ENCODE assay signal across 15 mouse cellular contexts in genomic region chr6:137592582-137592981, GRCm38 (mm10).
"Had no signal": no experiment of that assay in that cellular context is flagged by ENCODE, and none has a peak within 500 bp of the region (broad histone marks: within the 10 kb centered on the region; RNA-seq: fewer than 3 reads in every experiment).

No protein-coding gene starts in this region.

- ATAC-seq: liver, postnatal 0 days had no signal

- H3K27me3 ChIP-seq: liver, embryonic 13.5 days; liver, embryonic 15.5 days; megakaryocyte, embryonic 14.5 days; midbrain, embryonic 12.5 days; stomach, embryonic 15.5 days had no signal

- H3K36me3 ChIP-seq: liver, embryonic 13.5 days; liver, embryonic 15.5 days; midbrain, embryonic 12.5 days; stomach, embryonic 15.5 days had no signal

- H3K4me1 ChIP-seq: liver, embryonic 15.5 days; megakaryocyte, embryonic 14.5 days; midbrain, embryonic 12.5 days; stomach, embryonic 15.5 days had no signal

- H3K4me3 ChIP-seq: liver, embryonic 13.5 days; liver, embryonic 15.5 days; megakaryocyte, embryonic 14.5 days; midbrain, embryonic 12.5 days; stomach, embryonic 15.5 days had no signal

- H3K27ac ChIP-seq: liver, embryonic 13.5 days; liver, embryonic 15.5 days; macrophage; midbrain, embryonic 12.5 days; stomach, embryonic 15.5 days; stomach, postnatal 0 days had no signal

- DNase-seq: liver, embryonic 13.5 days; liver, postnatal 0 days; lung, adult 2 months; lung, postnatal 10 days; midbrain, embryonic 14.5 days; right cerebral cortex, postnatal 14 days; thymus, adult 2 months; thymus, postnatal 25 days; thymus, postnatal 4 days had no signal

- H3K9ac ChIP-seq: liver, embryonic 13.5 days; liver, embryonic 15.5 days; liver, postnatal 0 days; midbrain, embryonic 12.5 days; stomach, embryonic 15.5 days had no signal

- H3K4me2 ChIP-seq: liver, embryonic 13.5 days; liver, embryonic 15.5 days; midbrain, embryonic 12.5 days; stomach, embryonic 15.5 days had no signal

- H3K9me3 ChIP-seq: liver, embryonic 13.5 days; liver, embryonic 15.5 days; stomach, embryonic 15.5 days had no signal
